Mouse (Mus musculus) bone marrow, adult 2 months (tissue): ENCODE data around the gene Gimap8. TPM values are rescaled to one million over a fixed set of nuclear protein-coding genes. Genes with fewer than 3 reads are reported as not detected.

Experiments
- H3K27ac ChIP-seq: fragments of 200-500 bp; 2 replicates; pipeline ENCODE4 v1.5.1; 2012; ENCODE audit warnings: low read depth, mild to moderate bottlenecking, control low read depth, inconsistent platforms, low read length; ENCODE audit not compliant: control insufficient read depth, poor library complexity, insufficient read depth
- H3K4me1 ChIP-seq: fragments of 200-500 bp; 2 replicates; pipeline ENCODE4 v1.6.1; 2011; ENCODE audit warnings: low read length; ENCODE audit not compliant: control insufficient read depth, insufficient read depth
- H3K4me3 ChIP-seq: fragments of 200-500 bp; replicated peaks from 2 replicates; pipeline ENCODE3; 2011; ENCODE audit warnings: mild to moderate bottlenecking, low read depth, low read length, control low read depth; ENCODE audit not compliant: control insufficient read depth
- CTCF ChIP-seq: fragments of 200-500 bp; IDR thresholded peaks from 2 replicates; pipeline ENCODE4 v1.5.1; 2011; ENCODE audit warnings: low read length, control low read depth; ENCODE audit not compliant: control insufficient read depth, insufficient read depth
- POLR2A ChIP-seq: fragments of 200-500 bp; IDR thresholded peaks from 2 replicates; pipeline ENCODE4 v1.6.1; 2011; ENCODE audit warnings: low read depth, mild to moderate bottlenecking, control low read depth, low read length, borderline replicate concordance; ENCODE audit not compliant: control insufficient read depth
- WGBS: fragments of 180-500 bp; shearing (Covaris S2); methylation state at CpG from one replicate; pipeline ENCODE4 v1.1.7; 2018; 5-methylcytosine and 5-hydroxymethylcytosine counted together
- polyA plus RNA-seq: library from polyadenylated mRNA; stranded (reverse); fragments of >200 nt; gene quantifications from 2 replicates; pipeline ENCODE4 v1.2.4, GENCODE M21; 2011; ENCODE audit warnings: low replicate concordance; ENCODE audit not compliant: missing spikeins, insufficient read depth, insufficient read length

Gimap8 gene
- polyA plus RNA-seq, 1 experiment, result 15.1 TPM

GRCm38 (mm10) chr6:48684319-48684718 lies 37.3 kb downstream of the Gimap8 start, which contains the start of gene Gimap4:
TSS of gene Gimap4 (plus strand) at chr6:48684549.
- TF ChIP-seq POLR2A (no peak), CTCF (no peak)
- 32% methylated on average over 5 of the region's 5 CpGs for WGBS
- Histone ChIP-seq H3K27ac (peak within 1 kb of the TSS; percentile 41; the same call in 1 of the 2 replicates), H3K4me3 (peak within 1 kb of the TSS; percentile 58), H3K4me1 (peaks cover 3% of the 10 kb centered on the region; the same call in 1 of the 2 replicates)

GRCm38 (mm10) chr6:48684806-48685205 lies 37.8 kb downstream of the Gimap8 start:
- Histone ChIP-seq H3K4me3 (peak overlapping the region; percentile 58), H3K4me1 (peaks cover 3% of the 10 kb centered on the region; the same call in 1 of the 2 replicates), H3K27ac (peak overlapping the region; percentile 41; the same call in 1 of the 2 replicates)
- no peak for TF ChIP-seq CTCF
- no peak for TF ChIP-seq POLR2A
- 57% methylated on average over 4 of the region's 4 CpGs for WGBS

GRCm38 (mm10) chr6:48685251-48685650 lies 38.2 kb downstream of the Gimap8 start:
- Histone ChIP-seq H3K4me1 (peaks cover 3% of the 10 kb centered on the region; the same call in 1 of the 2 replicates), H3K4me3 (peak overlapping the region; percentile 58), H3K27ac (peak overlapping the region; percentile 41; the same call in 1 of the 2 replicates)
- TF ChIP-seq CTCF, result no peak
- TF ChIP-seq POLR2A, result no peak
- 43% methylated on average over 2 of the region's 2 CpGs for WGBS

- Histone ChIP-seq H3K4me3 (peak overlapping the region; percentile 41), H3K4me1 (peaks cover 3% of the 10 kb centered on the region; the same call in 1 of the 2 replicates), H3K27ac (peak overlapping the region; percentile 51; the same call in 1 of the 2 replicates)
- TF ChIP-seq POLR2A (no peak), CTCF (no peak)
- WGBS, result 53% methylated on average over 7 of the region's 7 CpGs
These were observed 38.9 kb downstream of the Gimap8 start for GRCm38 (mm10) chr6:48685694-48686665.

- H3K27ac ChIP-seq, result peak overlapping the region; percentile 52
- H3K4me3 ChIP-seq, result peak overlapping the region; percentile 24
- peaks cover 3% of the 10 kb centered on the region; the same call in 1 of the 2 replicates for H3K4me1 ChIP-seq
- WGBS, result 13% methylated on average over 2 of the region's 2 CpGs
- TF ChIP-seq CTCF, result no peak
- no peak for TF ChIP-seq POLR2A
These were observed 40.0 kb downstream of the Gimap8 start for GRCm38 (mm10) chr6:48687077-48687476.

- 63% methylated on average over 2 of the region's 2 CpGs for WGBS
- TF ChIP-seq POLR2A (no peak), CTCF (no peak)
- H3K4me3 ChIP-seq, result no peak overlapping the region
- no peak overlapping the region for H3K27ac ChIP-seq
- peaks cover 4% of the 10 kb centered on the region; the same call in 1 of the 2 replicates for H3K4me1 ChIP-seq
These were observed 42.3 kb downstream of the Gimap8 start for GRCm38 (mm10) chr6:48689320-48689719.

- Histone ChIP-seq H3K4me3 (no peak overlapping the region), H3K27ac (peak overlapping the region; percentile 6; the same call in 1 of the 2 replicates), H3K4me1 (peaks cover 3% of the 10 kb centered on the region; the same call in 1 of the 2 replicates)
- TF ChIP-seq POLR2A, result no peak
- TF ChIP-seq CTCF, result no peak
- 50% methylated on average over 6 of the region's 6 CpGs for WGBS
These were observed 45.9 kb downstream of the Gimap8 start for GRCm38 (mm10) chr6:48692962-48693361.
